Mouse (Mus musculus): ENCODE measurements around the gene Myrf.
A peak's percentile ranks its signal among the peaks of the same experiment; 100 is the strongest.

Gene Myrf

GRCm38 (mm10) chr19:10240654-10241305 is at the start of gene Myrf:
Gene Myrf, minus strand, starts transcription at chr19:10240748.
- peak; percentile 85 to 86 for DNase-seq

GRCm38 (mm10) chr19:10289609-10290150 is 49.1 kb upstream of the Myrf start:
- no peak for DNase-seq

- DNase-seq, result peak in 1 of 2 experiments; percentile 45
These were observed 47.8 kb upstream of the Myrf start for GRCm38 (mm10) chr19:10288125-10289040.

GRCm38 (mm10) chr19:10286458-10286872 is 45.9 kb upstream of the Myrf start:
- peak in 1 of 2 experiments; percentile 37 for DNase-seq

- DNase-seq, result no peak
These were observed 40.4 kb upstream of the Myrf start for GRCm38 (mm10) chr19:10280771-10281540.

- DNase-seq, result no peak
These were observed 39.1 kb upstream of the Myrf start for GRCm38 (mm10) chr19:10279668-10280067.

GRCm38 (mm10) chr19:10278669-10279324 is 38.2 kb upstream of the Myrf start:
- no peak for DNase-seq

- DNase-seq, result no peak
These were observed 37.2 kb upstream of the Myrf start for GRCm38 (mm10) chr19:10277759-10278158.

- peak; percentile 69 to 78 for DNase-seq
These were observed 36.8 kb upstream of the Myrf start for GRCm38 (mm10) chr19:10277331-10277730.

- DNase-seq, result no peak
These were observed 36.1 kb upstream of the Myrf start for GRCm38 (mm10) chr19:10276483-10277144.

- DNase-seq, result no peak
These were observed 33.5 kb upstream of the Myrf start for GRCm38 (mm10) chr19:10274056-10274455.

GRCm38 (mm10) chr19:10272746-10273145 is 32.2 kb upstream of the Myrf start:
- DNase-seq, result no peak

- no peak for DNase-seq
These were observed 31.0 kb upstream of the Myrf start for GRCm38 (mm10) chr19:10271592-10271991.

GRCm38 (mm10) chr19:10270356-10270755 is 29.8 kb upstream of the Myrf start:
- DNase-seq, result no peak

- no peak for DNase-seq
These were observed 28.3 kb upstream of the Myrf start for GRCm38 (mm10) chr19:10268851-10269250.

- DNase-seq, result no peak
These were observed 27.4 kb upstream of the Myrf start for GRCm38 (mm10) chr19:10267953-10268352.

GRCm38 (mm10) chr19:10267057-10267456 is 26.5 kb upstream of the Myrf start:
- peak; percentile 51 to 52 for DNase-seq

- peak; percentile 84 to 86 for DNase-seq
These were observed 25.8 kb upstream of the Myrf start for GRCm38 (mm10) chr19:10266196-10266850.

- DNase-seq, result peak; percentile 42 to 49
These were observed 20.8 kb upstream of the Myrf start for GRCm38 (mm10) chr19:10261369-10261768.

GRCm38 (mm10) chr19:10258279-10259011 is 17.9 kb upstream of the Myrf start:
- peak; percentile 93 to 95 for DNase-seq
